Mouse (Mus musculus): ENCODE results near the gene B3galt1. TPM values are rescaled to one million over a fixed set of nuclear protein-coding genes. Genes with fewer than 3 reads are reported as not detected.

The B3galt1 gene
- polyA plus RNA-seq, 1 experiment from 2014 or later = 2.7 TPM

GRCm38 (mm10) chr2:68011336-68011735, 445.7 kb downstream of the B3galt1 start:
- H3K4me1 ChIP-seq = no peaks in the 10 kb centered on the region
- 80% methylated on average over 4 of the region's 4 CpGs for WGBS

GRCm38 (mm10) chr2:68020251-68020680, 454.6 kb downstream of the B3galt1 start:
- Histone ChIP-seq H3K36me3 (no peaks in the 10 kb centered on the region), H3K4me2 (no peak overlapping the region), H3K4me3 (no peak overlapping the region), H3K9me3 (no peaks in the 10 kb centered on the region), H3K27ac (no peak overlapping the region), H3K4me1 (no peaks in the 10 kb centered on the region), H3K9ac (no peak overlapping the region), H3K27me3 (no peaks in the 10 kb centered on the region)
- 78% methylated on average over 5 of the region's 5 CpGs for WGBS
- ATAC-seq (ENCODE audit: borderline replicate concordance, extremely low read depth, low FRiP score, low TSS enrichment) = no peak

More at GRCm38 (mm10) chr2:68011336-68011735, 445.7 kb downstream of the B3galt1 start:
- Histone ChIP-seq H3K36me3 (no peaks in the 10 kb centered on the region), H3K4me2 (no peak overlapping the region), H3K27me3 (no peaks in the 10 kb centered on the region), H3K4me3 (no peak overlapping the region), H3K9ac (no peak overlapping the region), H3K9me3 (no peaks in the 10 kb centered on the region), H3K27ac (no peak overlapping the region)
- ATAC-seq (ENCODE audit: borderline replicate concordance, extremely low read depth, low FRiP score, low TSS enrichment) = no peak

GRCm38 (mm10) chr2:68021541-68022152, 456.0 kb downstream of the B3galt1 start:
- 64% methylated on average over 6 of the region's 6 CpGs for WGBS
- ATAC-seq (ENCODE audit: borderline replicate concordance, extremely low read depth, low FRiP score, low TSS enrichment) = no peak

GRCm38 (mm10) chr2:68028811-68029210, 463.1 kb downstream of the B3galt1 start:
- no peaks in the 10 kb centered on the region for H3K36me3 ChIP-seq
- ATAC-seq (ENCODE audit: borderline replicate concordance, extremely low read depth, low FRiP score, low TSS enrichment) = no peak
- no peaks in the 10 kb centered on the region for H3K4me1 ChIP-seq
- no peak overlapping the region for H3K27ac ChIP-seq
- no peaks in the 10 kb centered on the region for H3K9me3 ChIP-seq
- H3K27me3 ChIP-seq = no peaks in the 10 kb centered on the region
- no peak overlapping the region for H3K4me2 ChIP-seq
- no peak overlapping the region for H3K4me3 ChIP-seq
- 90% methylated on average over 2 of the region's 2 CpGs for WGBS
- H3K9ac ChIP-seq = no peak overlapping the region

More at GRCm38 (mm10) chr2:68021541-68022152, 456.0 kb downstream of the B3galt1 start:
- Histone ChIP-seq H3K4me1 (no peaks in the 10 kb centered on the region), H3K27ac (no peak overlapping the region), H3K4me3 (no peak overlapping the region), H3K36me3 (no peaks in the 10 kb centered on the region), H3K9ac (no peak overlapping the region), H3K4me2 (no peak overlapping the region), H3K9me3 (no peaks in the 10 kb centered on the region), H3K27me3 (no peaks in the 10 kb centered on the region)

DNA sequence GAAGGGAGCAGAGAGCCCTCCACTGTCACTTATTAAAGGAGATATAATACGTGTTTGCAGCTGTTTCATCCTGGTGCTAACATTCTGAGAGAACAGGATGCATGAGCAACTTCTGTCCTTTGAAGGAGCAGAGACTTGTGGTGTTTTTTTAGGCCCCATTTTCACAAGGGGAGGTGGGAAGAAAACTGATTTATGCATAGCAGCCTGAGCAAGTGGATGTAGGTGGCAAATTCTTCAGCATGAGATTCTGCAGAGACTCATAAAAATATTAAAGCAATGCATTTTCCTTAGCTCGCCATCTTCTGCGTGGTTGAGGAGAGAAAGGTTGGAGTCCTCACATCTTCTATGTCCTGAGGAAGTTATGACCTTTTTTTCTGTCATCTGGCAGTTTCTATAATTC, 469.0 kb downstream of the B3galt1 start:
- no peaks in the 10 kb centered on the region for H3K36me3 ChIP-seq
- no peak overlapping the region for H3K4me2 ChIP-seq
- no peak overlapping the region for H3K9ac ChIP-seq
- no peak overlapping the region for H3K4me3 ChIP-seq
- no peak overlapping the region for H3K27ac ChIP-seq
- H3K9me3 ChIP-seq = no peaks in the 10 kb centered on the region
- ATAC-seq (ENCODE audit: borderline replicate concordance, extremely low read depth, low FRiP score, low TSS enrichment) = no peak
- 79% methylated on average over 3 of the region's 3 CpGs for WGBS
- H3K27me3 ChIP-seq = no peaks in the 10 kb centered on the region
- no peaks in the 10 kb centered on the region for H3K4me1 ChIP-seq

DNA sequence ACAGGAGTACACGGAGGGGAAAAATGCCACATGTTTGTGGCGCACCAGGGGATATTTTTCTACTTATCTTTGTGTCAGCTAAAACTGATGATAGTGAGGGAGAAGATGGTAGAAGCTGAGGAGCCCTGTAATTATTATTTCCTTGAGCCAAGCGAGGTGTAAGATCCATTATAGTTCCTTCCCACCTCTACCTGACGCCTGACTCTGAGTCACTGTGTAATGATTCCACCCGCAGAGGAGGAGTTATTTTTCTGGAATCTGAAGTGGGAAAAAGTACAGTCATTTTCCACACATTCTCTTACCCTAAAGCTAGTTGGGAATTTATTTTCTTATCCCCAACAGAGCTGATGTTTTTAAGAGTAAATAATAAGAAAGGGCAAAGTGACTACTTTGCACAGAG, 475.1 kb downstream of the B3galt1 start:
- H3K4me1 ChIP-seq = no peaks in the 10 kb centered on the region
- no peaks in the 10 kb centered on the region for H3K27me3 ChIP-seq
- no peak overlapping the region for H3K9ac ChIP-seq
- no peak overlapping the region for H3K27ac ChIP-seq
- no peak for ATAC-seq (ENCODE audit: borderline replicate concordance, extremely low read depth, low FRiP score, low TSS enrichment)
- H3K4me2 ChIP-seq = no peak overlapping the region
- WGBS = 75% methylated on average over 5 of the region's 5 CpGs
- no peaks in the 10 kb centered on the region for H3K9me3 ChIP-seq
- no peaks in the 10 kb centered on the region for H3K36me3 ChIP-seq
- H3K4me3 ChIP-seq = no peak overlapping the region

DNA sequence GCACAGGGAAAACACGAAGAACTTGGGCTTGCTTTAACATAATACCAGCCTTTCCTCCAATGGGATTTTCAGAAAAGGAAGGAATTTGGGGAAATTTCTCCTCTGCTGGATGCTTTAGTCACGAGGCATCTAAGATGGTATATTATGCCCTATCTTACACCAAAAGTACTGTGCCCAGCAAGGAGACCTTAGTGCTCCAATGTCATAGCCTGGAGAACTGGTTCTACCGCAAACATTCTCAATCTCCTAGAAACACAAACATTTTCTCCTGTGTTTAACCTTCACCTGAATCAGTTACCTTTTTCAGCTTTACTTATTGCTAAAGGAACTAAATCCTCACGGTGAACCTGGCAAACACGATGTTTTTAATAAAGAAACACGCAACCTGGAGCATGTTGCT, 486.8 kb downstream of the B3galt1 start:
- WGBS = 62% methylated on average over 6 of the region's 6 CpGs
- no peak for ATAC-seq (ENCODE audit: borderline replicate concordance, extremely low read depth, low FRiP score, low TSS enrichment)
- no peaks in the 10 kb centered on the region for H3K4me1 ChIP-seq
- no peak overlapping the region for H3K9ac ChIP-seq
- no peak overlapping the region for H3K4me2 ChIP-seq
- H3K9me3 ChIP-seq = no peaks in the 10 kb centered on the region
- peak overlapping the region; percentile 48 for H3K27ac ChIP-seq
- no peaks in the 10 kb centered on the region for H3K36me3 ChIP-seq
- no peaks in the 10 kb centered on the region for H3K27me3 ChIP-seq
- H3K4me3 ChIP-seq = no peak overlapping the region

GRCm38 (mm10) chr2:68053243-68053642, 487.6 kb downstream of the B3galt1 start:
- no peak overlapping the region for H3K27ac ChIP-seq
- H3K27me3 ChIP-seq = no peaks in the 10 kb centered on the region
- H3K4me1 ChIP-seq = no peaks in the 10 kb centered on the region
- no peak overlapping the region for H3K9ac ChIP-seq
- no peak for ATAC-seq (ENCODE audit: borderline replicate concordance, extremely low read depth, low FRiP score, low TSS enrichment)
- H3K36me3 ChIP-seq = no peaks in the 10 kb centered on the region
- no peak overlapping the region for H3K4me2 ChIP-seq
- no peaks in the 10 kb centered on the region for H3K9me3 ChIP-seq
- 35% methylated on average over 3 of the region's 3 CpGs for WGBS
- H3K4me3 ChIP-seq = no peak overlapping the region

DNA sequence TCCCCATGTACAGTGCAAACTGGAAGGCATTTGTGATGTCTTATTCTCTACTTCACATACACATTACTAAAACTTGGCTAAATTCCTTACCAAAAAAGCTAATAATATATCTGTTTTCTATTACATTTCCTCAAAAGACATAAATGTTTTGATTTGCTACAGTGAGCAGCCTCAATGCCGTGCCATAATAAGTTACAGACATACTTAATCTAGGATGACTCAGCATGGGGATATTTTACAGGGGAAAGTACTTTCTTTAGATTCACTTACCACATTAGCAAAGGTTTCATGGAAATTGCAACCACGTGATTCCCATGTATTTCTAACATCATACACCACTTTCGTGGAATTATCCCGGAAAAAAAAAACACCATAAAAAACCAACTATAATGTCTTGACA, 495.7 kb downstream of the B3galt1 start:
- WGBS = 77% methylated on average over 4 of the region's 4 CpGs

GRCm38 (mm10) chr2:68079426-68080360, 514.0 kb downstream of the B3galt1 start:
- H3K4me2 ChIP-seq = no peak overlapping the region
- 76% methylated on average over 5 of the region's 5 CpGs for WGBS
- H3K4me3 ChIP-seq = no peak overlapping the region
- H3K9me3 ChIP-seq = no peaks in the 10 kb centered on the region
- no peaks in the 10 kb centered on the region for H3K4me1 ChIP-seq
- ATAC-seq (ENCODE audit: borderline replicate concordance, extremely low read depth, low FRiP score, low TSS enrichment) = no peak
- no peak overlapping the region for H3K27ac ChIP-seq
- H3K9ac ChIP-seq = no peak overlapping the region
- no peaks in the 10 kb centered on the region for H3K27me3 ChIP-seq
- H3K36me3 ChIP-seq = no peaks in the 10 kb centered on the region

More for the DNA sequence above, 495.7 kb downstream of the B3galt1 start:
- Histone ChIP-seq H3K4me1 (no peaks in the 10 kb centered on the region), H3K4me2 (no peak overlapping the region), H3K27me3 (no peaks in the 10 kb centered on the region), H3K36me3 (no peaks in the 10 kb centered on the region), H3K9me3 (no peaks in the 10 kb centered on the region), H3K4me3 (no peak overlapping the region), H3K9ac (no peak overlapping the region), H3K27ac (no peak overlapping the region)
- ATAC-seq (ENCODE audit: borderline replicate concordance, extremely low read depth, low FRiP score, low TSS enrichment) = no peak

DNA sequence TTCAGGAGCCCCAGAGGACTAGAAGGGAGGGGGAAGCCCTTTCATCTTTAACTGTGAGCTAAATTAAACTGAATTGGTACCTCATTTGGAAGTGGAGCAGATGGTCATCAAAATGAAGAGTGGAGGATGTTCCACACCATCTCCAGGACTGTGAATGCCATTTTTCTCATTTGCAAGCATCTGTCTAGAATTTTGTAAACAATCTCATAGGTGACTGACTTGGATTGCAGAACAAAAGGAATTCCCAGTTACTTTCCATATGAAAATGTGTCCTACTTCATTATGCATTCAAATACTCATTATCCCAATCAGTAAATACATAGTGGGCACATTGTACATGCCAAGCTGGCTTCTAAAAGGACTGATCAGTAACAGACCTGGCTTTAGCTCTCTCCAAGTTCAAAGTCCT, 515.2 kb downstream of the B3galt1 start:
- Histone ChIP-seq H3K27me3 (no peaks in the 10 kb centered on the region), H3K9ac (no peak overlapping the region), H3K4me2 (no peak overlapping the region), H3K9me3 (no peaks in the 10 kb centered on the region), H3K4me3 (no peak overlapping the region), H3K36me3 (no peaks in the 10 kb centered on the region), H3K4me1 (no peaks in the 10 kb centered on the region), H3K27ac (no peak overlapping the region)
- ATAC-seq (ENCODE audit: borderline replicate concordance, extremely low read depth, low FRiP score, low TSS enrichment) = no peak

DNA sequence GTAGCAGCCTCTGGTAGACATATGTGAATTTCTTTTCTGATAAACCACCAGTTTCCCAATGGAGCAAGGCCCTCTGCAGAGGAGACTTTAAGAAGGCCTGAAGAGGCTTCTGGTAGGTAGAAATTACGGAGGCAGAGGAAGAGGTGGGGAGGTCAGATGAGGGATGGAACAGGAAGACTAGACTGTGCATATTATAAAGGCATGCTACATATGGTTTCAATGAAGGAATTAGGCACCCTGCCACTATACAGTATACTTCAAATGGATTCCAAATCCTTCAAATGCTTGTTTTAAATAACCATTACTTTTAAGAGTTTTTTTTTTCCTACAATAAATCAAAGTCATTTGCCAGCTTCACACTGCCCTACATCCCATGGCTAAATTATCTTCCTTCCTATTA, 518.8 kb downstream of the B3galt1 start:
- H3K4me1 ChIP-seq = no peaks in the 10 kb centered on the region
- H3K9me3 ChIP-seq = no peaks in the 10 kb centered on the region
- H3K9ac ChIP-seq = no peak overlapping the region
- H3K36me3 ChIP-seq = no peaks in the 10 kb centered on the region
- H3K4me2 ChIP-seq = no peak overlapping the region
- no peak overlapping the region for H3K4me3 ChIP-seq
- H3K27me3 ChIP-seq = no peaks in the 10 kb centered on the region
- no peak overlapping the region for H3K27ac ChIP-seq
- ATAC-seq (ENCODE audit: borderline replicate concordance, extremely low read depth, low FRiP score, low TSS enrichment) = no peak
- 53% methylated on average over 1 of the region's 1 CpGs for WGBS

Data from lung, embryonic 15.5 days (tissue).